Mouse (Mus musculus) MEL (cell line): ENCODE measurements at regions not wholly inside any gene's neighbourhood (a gene's known extent, or its start where the extent isn't known, plus 50 kb on each side); places are given as distances from the start of the nearest gene placed in this dataset.

Experiments
- DNase-seq: peaks from one replicate; pipeline ENCODE4 v3.0.0; 2011; ENCODE audit warnings: low read depth, low spot score
- H3K27ac ChIP-seq: 2 replicates; pipeline ENCODE4 v1.5.1; 2012; ENCODE audit warnings: low read depth, mild to moderate bottlenecking, control low read depth, low read length, moderate library complexity; ENCODE audit not compliant: control insufficient read depth
- H3K27me3 ChIP-seq, 2 experiments: fragments of 150-350 bp in 1 of 2; sonication (generic) in 1 of 2; 2 replicates each; pipeline ENCODE4 v1.6.1; 2012; ENCODE audit warnings: low read length in 2 of 2, mild to moderate bottlenecking in 2 of 2, improper control_type of control experiment in 1 of 2, moderate library complexity in 1 of 2; ENCODE audit not compliant: insufficient read depth in 2 of 2, control insufficient read depth in 1 of 2
- H3K36me3 ChIP-seq, 2 experiments: 2 replicates each; pipeline ENCODE4 v1.6.1; 2012 to 2014; ENCODE audit warnings: low read length in 2 of 2, improper control_type of control experiment in 1 of 2, inconsistent platforms in 1 of 2, mild to moderate bottlenecking in 1 of 2; ENCODE audit not compliant: insufficient read depth in 2 of 2, control insufficient read depth in 1 of 2
- H3K4me1 ChIP-seq, 2 experiments: fragments of 150-350 bp in 1 of 2; sonication (generic) in 1 of 2; 2 replicates each; pipeline ENCODE4 v1.6.1; 2012; ENCODE audit warnings: low read length in 2 of 2, improper control_type of control experiment in 1 of 2, mild to moderate bottlenecking in 1 of 2; ENCODE audit not compliant: insufficient read depth in 2 of 2, control insufficient read depth in 1 of 2
- H3K4me3 ChIP-seq, 2 experiments: fragments of 150-350 bp in 1 of 2; sonication (generic) in 1 of 2; 2 replicates each; pipeline ENCODE4 v1.5.1; 2012; ENCODE audit warnings: low read depth in 2 of 2, low read length in 2 of 2, mild to moderate bottlenecking in 2 of 2, moderate library complexity in 2 of 2, control low read depth in 1 of 2, improper control_type of control experiment in 1 of 2; ENCODE audit not compliant: control insufficient read depth in 1 of 2, insufficient read depth in 1 of 2
- H3K79me2 ChIP-seq: 2 replicates; pipeline ENCODE4 v1.6.1; 2012; ENCODE audit warnings: mild to moderate bottlenecking, low read length, moderate library complexity; ENCODE audit not compliant: control insufficient read depth, poor library complexity, insufficient read depth
- H3K9ac ChIP-seq: 2 replicates; pipeline ENCODE4 v1.6.1; 2012; ENCODE audit warnings: low read depth, mild to moderate bottlenecking, control low read depth, low read length, moderate library complexity; ENCODE audit not compliant: control insufficient read depth, poor library complexity, severe bottlenecking
- H3K9me3 ChIP-seq: fragments of 150-350 bp; sonication (generic); replicated peaks from 2 replicates; pipeline ENCODE4 v1.6.1; 2012; ENCODE audit warnings: mild to moderate bottlenecking, low read length, improper control_type of control experiment, moderate library complexity; ENCODE audit not compliant: insufficient read depth
- BHLHE40 ChIP-seq: IDR thresholded peaks from 2 replicates; pipeline ENCODE4 v1.6.1; 2012; ENCODE audit warnings: low read depth, mild to moderate bottlenecking, inconsistent platforms, low read length, improper control_type of control experiment, borderline replicate concordance
- CHD1 ChIP-seq: IDR thresholded peaks from 2 replicates; pipeline ENCODE4 v1.6.1; 2012; ENCODE audit warnings: low read depth, mild to moderate bottlenecking, inconsistent platforms, low read length, improper control_type of control experiment
- CHD2 ChIP-seq: IDR thresholded peaks from 2 replicates; pipeline ENCODE4 v1.6.1; 2011; ENCODE audit warnings: low read length, improper control_type of control experiment
- CTCF ChIP-seq, 3 experiments: IDR thresholded peaks in 2 of 3; conservative IDR thresholded peaks in 1 of 3; 2 replicates each; pipeline ENCODE4 v1.5.1; 2011 to 2012; ENCODE audit warnings: low read length in 3 of 3, low read depth in 2 of 3, mild to moderate bottlenecking in 2 of 3, improper control_type of control experiment in 1 of 3, inconsistent platforms in 1 of 3, mixed read lengths in 1 of 3, moderate library complexity in 1 of 3; ENCODE audit not compliant: control insufficient read depth in 1 of 3, insufficient read depth in 1 of 3, poor library complexity in 1 of 3, severe bottlenecking in 1 of 3
- ELF1 ChIP-seq: IDR thresholded peaks from 2 replicates; pipeline ENCODE4 v1.6.1; 2014; ENCODE audit warnings: low read depth, mild to moderate bottlenecking, inconsistent platforms, low read length, improper control_type of control experiment, moderate library complexity
- ETS1 ChIP-seq: IDR thresholded peaks from 2 replicates; pipeline ENCODE4 v1.6.1; 2012; ENCODE audit warnings: low read depth, mild to moderate bottlenecking, inconsistent platforms, low read length, improper control_type of control experiment, moderate library complexity
- GABPA ChIP-seq: IDR thresholded peaks from 2 replicates; pipeline ENCODE4 v1.6.1; 2012; ENCODE audit warnings: low read depth, mild to moderate bottlenecking, inconsistent platforms, low read length, improper control_type of control experiment, moderate library complexity
- GATA1 ChIP-seq: IDR thresholded peaks from 2 replicates; pipeline ENCODE4 v1.6.1; 2011; ENCODE audit warnings: low read depth, low read length, improper control_type of control experiment
- MAZ ChIP-seq: IDR thresholded peaks from 2 replicates; pipeline ENCODE4 v1.6.1; 2012; ENCODE audit warnings: low read depth, mild to moderate bottlenecking, inconsistent platforms, low read length, improper control_type of control experiment
- MEF2A ChIP-seq: IDR thresholded peaks from 2 replicates; pipeline ENCODE4 v1.6.1; 2014; ENCODE audit warnings: low read depth, mild to moderate bottlenecking, inconsistent platforms, low read length, improper control_type of control experiment; ENCODE audit not compliant: poor library complexity, insufficient replicate concordance, severe bottlenecking; ENCODE audit errors: extremely low read depth
- MXI1 ChIP-seq: IDR thresholded peaks from 2 replicates; pipeline ENCODE4 v1.6.1; 2011; ENCODE audit warnings: mild to moderate bottlenecking, low read depth, low read length, improper control_type of control experiment
- MYB ChIP-seq: IDR thresholded peaks from 2 replicates; pipeline ENCODE4 v1.6.1; 2011; ENCODE audit warnings: mild to moderate bottlenecking, low read depth, low read length, improper control_type of control experiment
- MYC ChIP-seq: IDR thresholded peaks from 2 replicates; pipeline ENCODE4 v1.6.1; 2011; ENCODE audit warnings: low read depth, mild to moderate bottlenecking, low read length, improper control_type of control experiment, moderate library complexity
- NELFE ChIP-seq: IDR thresholded peaks from 2 replicates; pipeline ENCODE4 v1.6.1; 2011; ENCODE audit warnings: low read depth, low read length, improper control_type of control experiment
- NRF1 ChIP-seq: IDR thresholded peaks from 2 replicates; pipeline ENCODE4 v1.6.1; 2014; ENCODE audit warnings: low read depth, mild to moderate bottlenecking, inconsistent platforms, low read length, improper control_type of control experiment, moderate library complexity; ENCODE audit not compliant: poor library complexity, insufficient read depth, severe bottlenecking
- POLR2A ChIP-seq, 2 experiments: IDR thresholded peaks; 2 replicates each; pipeline ENCODE4 v1.6.1; 2011 to 2012; ENCODE audit warnings: low read length in 2 of 2, mild to moderate bottlenecking in 2 of 2, control low read depth in 1 of 2, improper control_type of control experiment in 1 of 2, low read depth in 1 of 2, moderate library complexity in 1 of 2; ENCODE audit not compliant: control insufficient read depth in 1 of 2, insufficient read depth in 1 of 2, poor library complexity in 1 of 2
- POLR2AphosphoS5 ChIP-seq: IDR thresholded peaks from 2 replicates; pipeline ENCODE4 v1.6.1; 2012; ENCODE audit warnings: low read depth, borderline replicate concordance, mild to moderate bottlenecking, inconsistent platforms, low read length, moderate library complexity, mixed read lengths
- RCOR1 ChIP-seq: IDR thresholded peaks from 2 replicates; pipeline ENCODE4 v1.6.1; 2012; ENCODE audit warnings: low read depth, mild to moderate bottlenecking, inconsistent platforms, low read length, improper control_type of control experiment
- SMC3 ChIP-seq: IDR thresholded peaks from 2 replicates; pipeline ENCODE4 v1.6.1; 2011; ENCODE audit warnings: low read depth, low read length, improper control_type of control experiment
- TAL1 ChIP-seq: IDR thresholded peaks from 2 replicates; pipeline ENCODE4 v1.6.1; 2012; ENCODE audit warnings: mild to moderate bottlenecking, inconsistent platforms, low read length, moderate library complexity, mixed read lengths
- TBP ChIP-seq: IDR thresholded peaks from 2 replicates; pipeline ENCODE4 v1.8.0; 2011; ENCODE audit warnings: low read depth, low read length, improper control_type of control experiment
- UBTF ChIP-seq: IDR thresholded peaks from 2 replicates; pipeline ENCODE4 v1.6.1; 2012; ENCODE audit warnings: low read depth, mild to moderate bottlenecking, inconsistent platforms, low read length, improper control_type of control experiment, moderate library complexity, borderline replicate concordance; ENCODE audit not compliant: insufficient read depth
- USF2 ChIP-seq, 2 experiments: IDR thresholded peaks; 2 replicates each; pipeline ENCODE4 v1.6.1; 2011 to 2012; ENCODE audit warnings: improper control_type of control experiment in 2 of 2, low read length in 2 of 2, borderline replicate concordance in 1 of 2, inconsistent platforms in 1 of 2, low read depth in 1 of 2, mild to moderate bottlenecking in 1 of 2; ENCODE audit not compliant: insufficient read depth in 1 of 2
- ZNF384 ChIP-seq: IDR thresholded peaks from 2 replicates; pipeline ENCODE4 v1.6.1; 2012; ENCODE audit warnings: low read depth, mild to moderate bottlenecking, inconsistent platforms, low read length, improper control_type of control experiment

DNA sequence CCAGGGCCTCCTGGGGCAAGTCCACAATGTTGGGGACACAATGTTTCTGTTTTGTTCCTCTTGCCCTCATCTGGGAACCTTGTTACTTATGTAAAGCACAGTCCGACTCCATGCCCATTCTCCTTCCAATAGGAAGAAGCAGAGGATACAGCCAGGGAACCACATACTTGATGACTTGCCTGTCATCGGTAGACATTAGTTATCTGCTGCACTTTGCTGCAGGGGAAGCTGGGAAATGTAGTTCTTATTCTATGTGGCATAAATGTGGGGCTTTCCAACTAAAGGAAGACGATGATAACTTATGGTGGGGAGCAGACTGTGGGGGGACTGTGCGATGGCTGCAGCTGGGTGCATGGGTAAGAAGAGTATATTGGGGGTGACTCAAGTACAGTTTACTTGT is 252.0 kb downstream of the Matn1 start:
- no peak for TF ChIP-seq MAZ
- no peak for TF ChIP-seq MYC
- no peak for TF ChIP-seq UBTF
- no peak for TF ChIP-seq NELFE
- no peak for TF ChIP-seq ETS1
- no peak for TF ChIP-seq CHD2
- TF ChIP-seq SMC3 = no peak
- TF ChIP-seq TBP = no peak
- TF ChIP-seq GABPA = no peak
- no peak for TF ChIP-seq ELF1
- TF ChIP-seq POLR2AphosphoS5 = no peak
- TF ChIP-seq CTCF (IDR thresholded peaks at IDR 0.05 in 2 of 3, conservative IDR thresholded peaks at IDR 0.05 in 1 of 3; ENCODE audit: control insufficient read depth in 1 of 3, insufficient read depth in 1 of 3, low read depth in 2 of 3, low read length in 3 of 3, poor library complexity in 1 of 3, severe bottlenecking in 1 of 3) = no peak
- TF ChIP-seq ZNF384 = no peak
- TF ChIP-seq TAL1 = no peak
- TF ChIP-seq USF2 (IDR thresholded peaks at IDR 0.05; ENCODE audit: borderline replicate concordance in 1 of 2, insufficient read depth in 1 of 2, low read depth in 1 of 2, low read length in 2 of 2) = no peak
- TF ChIP-seq POLR2A (IDR thresholded peaks at IDR 0.05; ENCODE audit: control insufficient read depth in 1 of 2, insufficient read depth in 1 of 2, low read depth in 1 of 2, low read length in 2 of 2, poor library complexity in 1 of 2) = no peak
- no peak for TF ChIP-seq GATA1
- TF ChIP-seq NRF1 = no peak
- no peak for TF ChIP-seq RCOR1
- no peak for TF ChIP-seq MYB
- TF ChIP-seq, all 39 proteins: peak for 0
- H3K4me1 ChIP-seq = no peaks in the 10 kb centered on the region
- H3K27me3 ChIP-seq = no peaks in the 10 kb centered on the region
- no peak overlapping the region for H3K27ac ChIP-seq
- DNase-seq = no peak
- no peak overlapping the region for H3K4me3 ChIP-seq
- no peaks in the 10 kb centered on the region for H3K36me3 ChIP-seq
- no peaks in the 10 kb centered on the region for H3K79me2 ChIP-seq
- no peaks in the 10 kb centered on the region for H3K9me3 ChIP-seq
- no peak overlapping the region for H3K9ac ChIP-seq

DNA sequence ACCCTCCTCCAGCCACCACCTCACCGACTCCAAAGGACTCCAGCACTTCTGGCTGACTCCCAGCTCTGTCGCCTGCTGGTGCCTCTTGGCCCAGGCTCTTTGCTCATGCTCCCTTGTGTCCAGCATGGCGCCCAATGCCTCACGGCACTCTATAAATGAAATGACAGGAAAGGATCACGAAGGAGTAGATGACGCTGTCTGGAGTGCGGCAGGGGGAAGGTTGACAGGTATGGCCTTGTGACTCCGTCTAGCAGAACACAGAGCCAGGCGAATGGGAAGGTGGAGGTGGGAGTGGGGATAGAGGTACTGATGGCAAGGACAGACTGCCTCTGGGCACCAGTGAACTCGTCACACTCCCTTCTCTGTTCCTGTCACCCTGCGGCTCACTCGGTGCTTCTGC is 259.5 kb downstream of the Matn1 start:
- no peaks in the 10 kb centered on the region for H3K79me2 ChIP-seq
- H3K4me1 ChIP-seq = no peaks in the 10 kb centered on the region
- H3K27ac ChIP-seq = no peak overlapping the region
- no peaks in the 10 kb centered on the region for H3K27me3 ChIP-seq
- no peaks in the 10 kb centered on the region for H3K36me3 ChIP-seq
- no peak overlapping the region for H3K4me3 ChIP-seq
- no peaks in the 10 kb centered on the region for H3K9me3 ChIP-seq
- TF ChIP-seq MEF2A (no peak), TAL1 (no peak), MXI1 (no peak), BHLHE40 (no peak), CHD1 (no peak)
- no peak overlapping the region for H3K9ac ChIP-seq
- DNase-seq = no peak
